Mouse (Mus musculus) retina, adult 2 months (tissue): Measurements from ENCODE around the gene Btnl9.
"Not testable (repeated sequence)": the region's sequence is repeated elsewhere in the genome, so short reads cannot be mapped to it uniquely, and the experiment has no call there.

Experiments
- DNase-seq: peaks from one replicate; pipeline ENCODE4 v3.0.0-alpha.2; 2012; ENCODE audit warnings: low read depth, low spot score

The Btnl9 gene

GRCm38 (mm10) chr11:49186955-49187488, at the start of gene Btnl9:
Btnl9 (minus strand) TSS chr11:49187159.
- no peak for DNase-seq

- no peak for DNase-seq
Measured at GRCm38 (mm10) chr11:49235459-49236207, 48.7 kb upstream of the Btnl9 start.

GRCm38 (mm10) chr11:49232781-49233180, 45.8 kb upstream of the Btnl9 start:
- DNase-seq, result no peak

GRCm38 (mm10) chr11:49224455-49224854, 37.5 kb upstream of the Btnl9 start:
- no peak for DNase-seq

GRCm38 (mm10) chr11:49219271-49219670, 32.3 kb upstream of the Btnl9 start:
- no peak for DNase-seq

GRCm38 (mm10) chr11:49213505-49213904, 26.5 kb upstream of the Btnl9 start:
- no peak for DNase-seq

GRCm38 (mm10) chr11:49212577-49212976, 25.6 kb upstream of the Btnl9 start:
- DNase-seq, result no peak

GRCm38 (mm10) chr11:49207495-49207894, 20.5 kb upstream of the Btnl9 start:
- no peak for DNase-seq

GRCm38 (mm10) chr11:49205080-49205590, 18.2 kb upstream of the Btnl9 start:
- DNase-seq, result no peak

GRCm38 (mm10) chr11:49203771-49204497, 17.0 kb upstream of the Btnl9 start:
- DNase-seq, result peak; percentile 15

GRCm38 (mm10) chr11:49203129-49203768, 16.3 kb upstream of the Btnl9 start, which contains the start of gene Zfp62:
Zfp62 (plus strand) TSS chr11:49203292.
- DNase-seq, result peak; percentile 89

GRCm38 (mm10) chr11:49202523-49203061, 15.6 kb upstream of the Btnl9 start:
- peak; percentile 16 for DNase-seq

- no peak for DNase-seq
Measured at GRCm38 (mm10) chr11:49202071-49202470, 15.1 kb upstream of the Btnl9 start.

GRCm38 (mm10) chr11:49201142-49201541, 14.2 kb upstream of the Btnl9 start:
- DNase-seq, result no peak

- DNase-seq, result no peak
Measured at GRCm38 (mm10) chr11:49200666-49201065, 13.7 kb upstream of the Btnl9 start.

GRCm38 (mm10) chr11:49195819-49196322, 8.9 kb upstream of the Btnl9 start:
- DNase-seq, result no peak

GRCm38 (mm10) chr11:49194771-49195170, 7.8 kb upstream of the Btnl9 start:
- not testable (repeated sequence) for DNase-seq

GRCm38 (mm10) chr11:49191083-49191482, 4.1 kb upstream of the Btnl9 start:
- no peak for DNase-seq

GRCm38 (mm10) chr11:49189737-49190136, 2.8 kb upstream of the Btnl9 start:
- peak; percentile 29 for DNase-seq

- DNase-seq, result no peak
Measured at GRCm38 (mm10) chr11:49187701-49188100, 742 bp upstream of the Btnl9 start.

- DNase-seq, result no peak
Measured at GRCm38 (mm10) chr11:49186452-49186851, 507 bp downstream of the Btnl9 start.
